Mouse (Mus musculus) kidney, adult 8-10 months (tissue): Measurements from ENCODE around the gene Gm49369.
A peak's percentile ranks its signal among the peaks of the same experiment; 100 is the strongest.

Experiments used
- DNase-seq, 2 experiments: peaks; one replicate each; pipeline ENCODE4 v3.0.0; 2022

Gm49369 gene

GRCm38 (mm10) chr7:142394261-142395190, 12.1 kb upstream of the Gm49369 start:
- DNase-seq = no peak

- DNase-seq = peak; percentile 62 to 67
These were observed 10.7 kb upstream of the Gm49369 start for GRCm38 (mm10) chr7:142393191-142393590.

- DNase-seq = no peak
These were observed 9.1 kb upstream of the Gm49369 start for GRCm38 (mm10) chr7:142391609-142392008.

- no peak for DNase-seq
These were observed 8.6 kb upstream of the Gm49369 start for GRCm38 (mm10) chr7:142391108-142391507.

- DNase-seq = no peak
These were observed 7.6 kb upstream of the Gm49369 start for GRCm38 (mm10) chr7:142389961-142390650.

GRCm38 (mm10) chr7:142388740-142389139, 6.3 kb upstream of the Gm49369 start:
- DNase-seq = no peak

- no peak for DNase-seq
These were observed 5.7 kb upstream of the Gm49369 start for GRCm38 (mm10) chr7:142388198-142388597.

- DNase-seq = peak; percentile 99
These were observed 5.1 kb upstream of the Gm49369 start, which contains the start of gene Ctsd for GRCm38 (mm10) chr7:142387419-142388148. TSS of gene Ctsd (minus strand) at chr7:142388038.

GRCm38 (mm10) chr7:142386621-142387201, 4.2 kb upstream of the Gm49369 start:
- DNase-seq = peak in 1 of 2 experiments; percentile 34

- DNase-seq = no peak
These were observed 3.4 kb upstream of the Gm49369 start for GRCm38 (mm10) chr7:142385742-142386403.

GRCm38 (mm10) chr7:142384306-142384705, 1.8 kb upstream of the Gm49369 start:
- no peak for DNase-seq

GRCm38 (mm10) chr7:142381175-142381574, 1.3 kb downstream of the Gm49369 start:
- no peak for DNase-seq

- DNase-seq = no peak
These were observed 3.3 kb downstream of the Gm49369 start for GRCm38 (mm10) chr7:142379186-142379585.

GRCm38 (mm10) chr7:142377233-142377925, 5.1 kb downstream of the Gm49369 start:
- no peak for DNase-seq

GRCm38 (mm10) chr7:142376096-142376495, 6.4 kb downstream of the Gm49369 start:
- DNase-seq = no peak

- peak; percentile 47 to 59 for DNase-seq
These were observed 7.2 kb downstream of the Gm49369 start for GRCm38 (mm10) chr7:142375261-142375724.

GRCm38 (mm10) chr7:142374413-142375015, 8.0 kb downstream of the Gm49369 start:
- no peak for DNase-seq

GRCm38 (mm10) chr7:142373641-142374412, 8.6 kb downstream of the Gm49369 start, which contains the start of gene Ifitm10:
TSS of gene Ifitm10 (minus strand) at chr7:142373753.
- DNase-seq = peak; percentile 35 to 49

GRCm38 (mm10) chr7:142373039-142373438, 9.4 kb downstream of the Gm49369 start:
- no peak for DNase-seq
